Mouse (Mus musculus) CH12.LX (cell line): Measurements from ENCODE around the gene Dydc2.

Experiments
- CTCF ChIP-seq, 2 experiments: IDR thresholded peaks in 1 of 2; conservative IDR thresholded peaks in 1 of 2; 2 replicates each; pipeline ENCODE4 v1.5.1; 2011 to 2012; ENCODE audit warnings: low read depth in 2 of 2, low read length in 2 of 2, improper control_type of control experiment in 1 of 2, inconsistent platforms in 1 of 2, mild to moderate bottlenecking in 1 of 2, moderate library complexity in 1 of 2
- EP300 ChIP-seq: IDR thresholded peaks from 2 replicates; pipeline ENCODE4 v1.6.1; 2011; ENCODE audit warnings: low read length, improper control_type of control experiment
- ETS1 ChIP-seq: conservative IDR thresholded peaks from 2 replicates; pipeline ENCODE4 v1.6.1; 2012; ENCODE audit warnings: low read depth, mild to moderate bottlenecking, inconsistent platforms, low read length, improper control_type of control experiment, moderate library complexity
- MAX ChIP-seq: IDR thresholded peaks from 2 replicates; pipeline ENCODE4 v1.6.1; 2011; ENCODE audit warnings: low read length, improper control_type of control experiment
- NRF1 ChIP-seq: IDR thresholded peaks from 2 replicates; pipeline ENCODE4 v1.6.1; 2014; ENCODE audit warnings: low read depth, mild to moderate bottlenecking, inconsistent platforms, low read length, improper control_type of control experiment, moderate library complexity
- POLR2A ChIP-seq: IDR thresholded peaks from 2 replicates; pipeline ENCODE4 v1.6.1; 2011; ENCODE audit warnings: low read depth, mild to moderate bottlenecking, improper control_type of control experiment, low read length
- TCF12 ChIP-seq: IDR thresholded peaks from 2 replicates; pipeline ENCODE4 v1.6.1; 2014; ENCODE audit warnings: low read depth, mild to moderate bottlenecking, inconsistent platforms, low read length, improper control_type of control experiment

GRCm38 (mm10) chr14:41101242-41101641, 32.2 kb upstream of the Dydc2 start:
- TF ChIP-seq MAX (no peak), CTCF (conservative IDR thresholded peaks at IDR 0.05 in 1 of 2, IDR thresholded peaks at IDR 0.05 in 1 of 2; ENCODE audit: low read depth in 2 of 2, low read length in 2 of 2) (no peak), TCF12 (no peak), EP300 (no peak), POLR2A (no peak), ETS1 (no peak), NRF1 (no peak)
